Mouse (Mus musculus) forebrain, embryonic 14.5 days (tissue): ENCODE results near the gene Ccdc106. TPM values are rescaled to one million over a fixed set of nuclear protein-coding genes. Genes with fewer than 3 reads are reported as not detected.
A peak's percentile ranks its signal among the peaks of the same experiment; 100 is the strongest.

ENCODE experiments used
- ATAC-seq: fragments of 200-750 bp; cut with Nextera tagmentation; 2 replicates; pipeline ENCODE4 v1.8.0; 2017; ENCODE audit warnings: mild to moderate bottlenecking, moderate library complexity
- DNase-seq: peaks from one replicate; pipeline ENCODE4 v3.0.0-alpha.2; 2015; ENCODE audit warnings: low spot score
- H3K27ac ChIP-seq: fragments of 300-500 bp; sonication (generic); 2 replicates; pipeline ENCODE4 v1.5.1; 2014; ENCODE audit warnings: low read depth, mild to moderate bottlenecking, control low read depth, low read length, moderate library complexity
- H3K27me3 ChIP-seq: fragments of 300-500 bp; sonication (generic); replicated peaks from 2 replicates; pipeline ENCODE4 v1.6.1; 2014; ENCODE audit warnings: low read length, control low read depth, mixed read lengths; ENCODE audit not compliant: control insufficient read depth, insufficient read depth
- H3K36me3 ChIP-seq: fragments of 300-500 bp; sonication (generic); 2 replicates; pipeline ENCODE4 v1.6.1; 2014; ENCODE audit warnings: low read length, control low read depth; ENCODE audit not compliant: control insufficient read depth, insufficient read depth
- H3K4me1 ChIP-seq: fragments of 300-500 bp; sonication (generic); 2 replicates; pipeline ENCODE4 v1.6.1; 2014; ENCODE audit warnings: antibody characterized with exemption, low read length, control low read depth; ENCODE audit not compliant: control insufficient read depth, insufficient read depth
- H3K4me2 ChIP-seq: fragments of 300-500 bp; sonication (generic); 2 replicates; pipeline ENCODE4 v1.6.1; 2014; ENCODE audit warnings: mild to moderate bottlenecking, control low read depth, low read length
- H3K4me3 ChIP-seq: fragments of 300-500 bp; sonication (generic); 2 replicates; pipeline ENCODE4 v1.5.1; 2014; ENCODE audit warnings: low read depth, low read length, control low read depth
- H3K9ac ChIP-seq: fragments of 300-500 bp; sonication (generic); 2 replicates; pipeline ENCODE4 v1.6.1; 2014; ENCODE audit warnings: mild to moderate bottlenecking, low read length, control low read depth, moderate library complexity
- H3K9me3 ChIP-seq: fragments of 300-500 bp; sonication (generic); replicated peaks from 2 replicates; pipeline ENCODE4 v1.6.1; 2016; ENCODE audit warnings: low read length, control low read depth, mixed read lengths; ENCODE audit not compliant: control insufficient read depth
- WGBS: fragments of 180-500 bp; shearing (Covaris S2); extraction: QIAGEN DNeasy Blood & Tissue Kit; methylation state at CpG from one replicate; pipeline ENCODE4 v1.1.7; 2014; 5-methylcytosine and 5-hydroxymethylcytosine counted together
- polyA plus RNA-seq: library from polyadenylated mRNA; unstranded; fragments of >200 nt; fragmentation: Nextera tagmentation; extraction: Ambion mirVana; gene quantifications from 2 replicates; pipeline ENCODE4 v1.2.1, GENCODE M21; 2014

Gene Ccdc106
- polyA plus RNA-seq, 1 experiment from 2014 or later, result 36.1 TPM

GRCm38 (mm10) chr7:5021197-5021596 lies 844 bp downstream of the Ccdc106 start:
- Histone ChIP-seq H3K9ac (peak overlapping the region; percentile 94), H3K4me3 (peak overlapping the region; percentile 85), H3K4me2 (peak overlapping the region; percentile 84), H3K27me3 (no peaks in the 10 kb centered on the region), H3K4me1 (peaks cover 10% of the 10 kb centered on the region), H3K27ac (peak overlapping the region; percentile 91; the same call in 1 of the 2 replicates), H3K36me3 (peaks cover 28% of the 10 kb centered on the region), H3K9me3 (no peaks in the 10 kb centered on the region)
- ATAC-seq, result no peak
- no peak for DNase-seq
- 47% methylated on average over 5 of the region's 5 CpGs for WGBS

DNA sequence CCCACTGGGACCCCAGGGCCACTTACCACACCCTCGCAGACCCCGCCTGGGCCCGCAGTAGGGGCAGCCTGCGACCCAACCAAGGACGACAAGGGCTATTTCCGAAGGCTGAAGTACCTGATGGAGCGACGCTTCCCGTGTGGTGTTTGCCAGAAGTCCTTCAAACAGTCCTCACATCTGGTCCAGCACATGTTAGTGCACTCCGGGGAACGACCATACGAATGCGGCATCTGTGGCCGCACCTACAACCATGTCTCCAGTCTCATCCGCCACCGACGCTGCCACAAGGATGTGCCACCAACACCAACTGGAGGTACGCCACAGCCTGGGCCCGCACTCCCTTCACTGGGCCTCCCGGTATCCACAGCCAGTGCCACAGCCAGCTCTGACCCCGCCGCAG lies 9.2 kb downstream of the Ccdc106 start:
- WGBS, result 97% methylated on average over 22 of the region's 22 CpGs
- Histone ChIP-seq H3K4me2 (no peak overlapping the region), H3K4me3 (no peak overlapping the region), H3K4me1 (no peaks in the 10 kb centered on the region), H3K9ac (no peak overlapping the region), H3K36me3 (peaks cover 71% of the 10 kb centered on the region), H3K27me3 (no peaks in the 10 kb centered on the region), H3K27ac (no peak overlapping the region), H3K9me3 (peaks cover 21% of the 10 kb centered on the region)
- DNase-seq (no peak), ATAC-seq (no peak)

- Histone ChIP-seq H3K9ac (no peak overlapping the region), H3K4me1 (no peaks in the 10 kb centered on the region), H3K36me3 (peaks cover 72% of the 10 kb centered on the region), H3K9me3 (peaks cover 21% of the 10 kb centered on the region), H3K4me2 (no peak overlapping the region), H3K27ac (no peak overlapping the region), H3K27me3 (no peaks in the 10 kb centered on the region), H3K4me3 (no peak overlapping the region)
- WGBS, result 96% methylated on average over 21 of the region's 21 CpGs
- ATAC-seq (no peak), DNase-seq (no peak)
These were observed 9.6 kb downstream of the Ccdc106 start for GRCm38 (mm10) chr7:5029946-5030345.

- no peak overlapping the region for H3K27ac ChIP-seq
- no peaks in the 10 kb centered on the region for H3K27me3 ChIP-seq
- H3K4me2 ChIP-seq, result no peak overlapping the region
- DNase-seq (no peak), ATAC-seq (no peak)
- WGBS, result 88% methylated on average over 63 of the region's 63 CpGs
- no peaks in the 10 kb centered on the region for H3K4me1 ChIP-seq
- H3K36me3 ChIP-seq, result peaks cover 76% of the 10 kb centered on the region
- H3K9ac ChIP-seq, result no peak overlapping the region
- peaks cover 21% of the 10 kb centered on the region for H3K9me3 ChIP-seq
- no peak overlapping the region for H3K4me3 ChIP-seq
These were observed 10.4 kb downstream of the Ccdc106 start for GRCm38 (mm10) chr7:5030554-5031275.

- peaks cover 80% of the 10 kb centered on the region for H3K36me3 ChIP-seq
- no peak overlapping the region for H3K9ac ChIP-seq
- H3K27me3 ChIP-seq, result no peaks in the 10 kb centered on the region
- no peak overlapping the region for H3K27ac ChIP-seq
- H3K4me3 ChIP-seq, result no peak overlapping the region
- no peaks in the 10 kb centered on the region for H3K4me1 ChIP-seq
- ATAC-seq, result no peak
- peaks cover 21% of the 10 kb centered on the region for H3K9me3 ChIP-seq
- 80% methylated on average over 46 of the region's 46 CpGs for WGBS
- no peak for DNase-seq
- H3K4me2 ChIP-seq, result no peak overlapping the region
These were observed 11.1 kb downstream of the Ccdc106 start for GRCm38 (mm10) chr7:5031496-5031895.

- Histone ChIP-seq H3K9ac (no peak within 1 kb of the TSS), H3K27me3 (no peaks in the 10 kb centered on the region), H3K4me3 (no peak within 1 kb of the TSS), H3K27ac (no peak within 1 kb of the TSS), H3K4me2 (no peak within 1 kb of the TSS), H3K9me3 (peaks cover 21% of the 10 kb centered on the region), H3K4me1 (0 out of 2 replicates have a peak, but pooled peaks cover 7% of the 10 kb centered on the region), H3K36me3 (peaks cover 64% of the 10 kb centered on the region)
- no peak for DNase-seq
- no peak for ATAC-seq
- WGBS, result 92% methylated on average over 3 of the region's 3 CpGs
These were observed 13.5 kb downstream of the Ccdc106 start, which contains the start of gene 4632433K11Rik for GRCm38 (mm10) chr7:5033818-5034217. Gene 4632433K11Rik (plus strand): TSS chr7:5034118.

DNA sequence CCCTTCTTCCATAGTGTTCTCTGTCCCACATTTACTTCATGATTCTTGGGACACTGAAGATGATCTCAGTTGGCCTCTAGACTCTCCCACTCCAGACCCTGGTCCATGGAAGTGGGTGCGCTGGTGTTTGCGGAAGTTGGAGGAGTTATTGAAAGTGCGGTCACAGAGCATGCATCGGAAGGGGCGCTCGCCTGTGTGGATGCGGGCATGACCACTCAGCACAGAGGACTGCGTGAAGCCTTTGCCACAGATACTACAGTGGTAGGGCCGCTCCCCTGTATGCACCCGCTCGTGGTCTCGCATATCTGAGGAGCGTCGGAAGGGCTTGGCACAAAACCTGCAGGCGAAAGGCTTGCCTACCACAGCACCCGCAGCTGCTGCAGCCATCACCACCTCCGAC lies 15.3 kb downstream of the Ccdc106 start:
- H3K9ac ChIP-seq, result no peak overlapping the region
- no peak overlapping the region for H3K4me2 ChIP-seq
- H3K27ac ChIP-seq, result no peak overlapping the region
- H3K9me3 ChIP-seq, result peaks cover 11% of the 10 kb centered on the region
- peaks cover 46% of the 10 kb centered on the region for H3K36me3 ChIP-seq
- WGBS, result 99% methylated on average over 17 of the region's 17 CpGs
- 0 out of 2 replicates have a peak, but pooled peaks cover 8% of the 10 kb centered on the region for H3K4me1 ChIP-seq
- ATAC-seq (no peak), DNase-seq (no peak)
- H3K4me3 ChIP-seq, result no peak overlapping the region
- H3K27me3 ChIP-seq, result no peaks in the 10 kb centered on the region

- whole genome bisulfite sequencing, result 95% methylated on average over 9 of the region's 9 CpGs
- ATAC-seq, result no peak
- peaks cover 41% of the 10 kb centered on the region for H3K36me3 ChIP-seq
These were observed 15.8 kb downstream of the Ccdc106 start for GRCm38 (mm10) chr7:5036136-5036535.

GRCm38 (mm10) chr7:5037026-5037425 lies 16.7 kb downstream of the Ccdc106 start:
- Histone ChIP-seq H3K9me3 (no peaks in the 10 kb centered on the region), H3K9ac (no peak overlapping the region), H3K4me3 (no peak overlapping the region), H3K27me3 (no peaks in the 10 kb centered on the region), H3K27ac (no peak overlapping the region), H3K4me2 (no peak overlapping the region), H3K4me1 (0 out of 2 replicates have a peak, but pooled peaks cover 8% of the 10 kb centered on the region), H3K36me3 (peaks cover 32% of the 10 kb centered on the region)
- 90% methylated on average over 7 of the region's 7 CpGs for WGBS
- no peak for DNase-seq
- no peak for ATAC-seq

More at GRCm38 (mm10) chr7:5036136-5036535, 15.8 kb downstream of the Ccdc106 start:
- no peak for DNase-seq
- Histone ChIP-seq H3K9ac (no peak overlapping the region), H3K27me3 (no peaks in the 10 kb centered on the region), H3K4me3 (no peak overlapping the region), H3K4me1 (0 out of 2 replicates have a peak, but pooled peaks cover 8% of the 10 kb centered on the region), H3K9me3 (peaks cover 6% of the 10 kb centered on the region), H3K27ac (no peak overlapping the region), H3K4me2 (no peak overlapping the region)
